Mouse (Mus musculus): ENCODE measurements around the gene Gm6803.
"Not testable (repeated sequence)": the region's sequence is repeated elsewhere in the genome, so short reads cannot be mapped to it uniquely, and the experiment has no call there.

Gm6803 gene

GRCm38 (mm10) chr12:88018671-88019070, at the start of gene Gm6803:
Gene Gm6803, minus strand, starts transcription at chr12:88018771.
- DNase-seq (ENCODE audit: low spot score in 2 of 2): not testable (repeated sequence)

DNA sequence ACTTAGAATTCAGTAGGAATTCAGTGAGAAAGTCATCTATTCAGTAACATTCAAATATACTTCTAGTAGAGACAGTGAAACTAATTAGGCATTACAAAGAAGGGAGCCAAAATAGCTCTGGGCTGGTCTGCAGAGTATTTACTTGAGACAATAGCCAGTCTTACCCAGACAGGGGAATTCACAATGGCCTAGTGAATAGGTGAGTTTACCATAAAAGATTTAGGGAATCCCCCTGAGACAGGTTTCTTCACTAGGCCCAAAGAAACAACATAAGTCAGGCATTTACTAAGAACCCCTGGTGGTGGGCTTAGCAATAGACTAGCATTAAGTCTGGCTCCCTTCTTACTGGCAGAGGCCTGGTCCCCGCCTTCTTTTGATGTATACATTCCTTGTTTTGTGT, 26.7 kb upstream of the Gm6803 start:
- not testable (repeated sequence) for DNase-seq (ENCODE audit: low spot score in 2 of 2)

- not testable (repeated sequence) for DNase-seq (ENCODE audit: low spot score in 2 of 2)
These were observed 21.1 kb upstream of the Gm6803 start for GRCm38 (mm10) chr12:88039703-88040102.

DNA sequence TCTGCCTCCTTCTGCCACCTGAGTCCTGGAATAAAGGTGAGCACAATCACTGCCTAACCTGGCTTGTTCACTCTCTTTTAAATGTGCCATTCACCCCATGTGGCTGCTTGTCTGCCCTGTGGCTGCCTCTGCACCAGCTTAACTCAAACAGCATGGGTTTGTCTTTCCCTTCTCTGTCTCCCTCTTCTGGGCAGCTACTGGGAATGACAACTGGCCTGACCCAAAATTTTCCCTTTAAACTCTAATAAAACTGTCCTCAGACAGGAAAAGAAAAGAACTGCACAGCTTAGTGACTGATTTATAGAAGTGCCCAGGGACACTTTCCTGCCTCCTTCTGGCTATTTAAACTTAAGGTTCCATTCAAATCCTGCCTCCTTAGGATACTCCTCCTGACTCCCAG, 20.5 kb upstream of the Gm6803 start:
- not testable (repeated sequence) for DNase-seq (ENCODE audit: low spot score in 2 of 2)

DNA sequence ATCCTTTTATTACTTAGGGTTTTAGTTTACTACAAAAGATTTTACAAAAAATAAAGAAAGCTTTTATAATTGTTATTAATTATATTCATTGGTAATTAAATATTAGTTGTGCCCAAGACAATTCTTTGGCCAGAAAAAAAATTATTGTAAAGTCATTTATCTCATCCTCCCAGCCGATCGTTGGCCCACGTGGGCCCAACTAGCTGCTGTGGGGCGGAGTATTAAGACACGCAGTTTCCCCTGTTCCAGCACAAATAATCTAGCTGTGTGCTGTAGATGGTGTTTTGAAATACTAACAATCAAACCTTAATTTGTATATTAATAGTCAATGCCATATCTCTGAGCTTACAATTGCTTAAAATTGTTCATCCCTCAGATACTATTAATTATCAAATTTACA, 13.7 kb upstream of the Gm6803 start:
- DNase-seq (ENCODE audit: low spot score in 2 of 2): not testable (repeated sequence)

DNA sequence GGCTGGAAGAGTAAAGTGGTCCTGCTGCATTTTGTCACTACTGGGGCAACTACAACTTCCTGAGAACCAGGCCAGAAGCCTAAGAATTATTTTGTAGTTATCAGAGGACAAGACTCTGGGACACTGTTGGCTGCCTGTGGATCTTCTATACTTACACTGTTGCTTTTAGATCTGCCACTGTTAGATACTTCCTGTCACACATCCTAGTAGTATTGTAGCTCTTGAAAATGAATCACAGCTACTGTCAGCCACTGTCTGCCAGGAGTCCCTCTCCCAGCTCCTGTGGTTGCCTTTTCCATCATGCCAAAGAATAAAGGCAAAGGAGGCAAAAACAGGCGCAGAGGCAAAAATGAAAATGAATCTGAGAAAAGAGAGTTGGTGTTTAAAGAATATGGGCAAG, 8.1 kb upstream of the Gm6803 start, which contains the start of gene Gm2056:
TSS of gene Gm2056 (plus strand) at position 301 of the 400 bp plus-strand sequence.
- not testable (repeated sequence) for DNase-seq (ENCODE audit: low spot score in 2 of 2)

DNA sequence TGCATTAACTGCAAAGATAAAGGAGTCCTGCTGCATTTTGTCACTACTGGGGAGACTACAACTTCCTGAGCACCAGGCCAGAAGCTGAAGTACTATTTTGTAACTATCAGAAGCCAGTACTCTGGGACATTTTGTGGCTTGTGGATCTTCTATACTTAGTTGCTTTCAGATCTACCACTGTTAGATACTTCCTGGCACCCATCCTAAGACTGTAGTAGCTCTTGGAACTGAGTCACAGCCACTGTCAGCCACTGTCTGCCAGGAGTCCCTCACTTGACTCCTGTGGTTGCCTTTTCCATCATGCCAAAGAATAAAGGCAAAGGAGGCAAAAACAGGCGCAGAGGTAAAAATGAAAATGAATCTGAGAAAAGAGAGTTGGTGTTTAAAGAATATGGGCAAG, 7.0 kb downstream of the Gm6803 start, which contains the start of gene Gm2075:
TSS of gene Gm2075 (plus strand) at position 301 of the 400 bp plus-strand sequence.
- DNase-seq (ENCODE audit: low spot score in 2 of 2): not testable (repeated sequence)

GRCm38 (mm10) chr12:88004118-88004517, 14.5 kb downstream of the Gm6803 start:
- DNase-seq (ENCODE audit: low spot score in 2 of 2): not testable (repeated sequence)

GRCm38 (mm10) chr12:87984000-87984399, 34.6 kb downstream of the Gm6803 start:
- DNase-seq (ENCODE audit: low spot score in 2 of 2): not testable (repeated sequence)

Measured in frontal cortex, postnatal 25 days (tissue).